Mouse (Mus musculus): ENCODE data around the gene Vamp8. TPM values are rescaled to one million over a fixed set of nuclear protein-coding genes. Genes with fewer than 3 reads are reported as not detected.

The Vamp8 gene
- total RNA-seq, 2 experiments from 2014 or later: 11.5 to 12.5 TPM

DNA sequence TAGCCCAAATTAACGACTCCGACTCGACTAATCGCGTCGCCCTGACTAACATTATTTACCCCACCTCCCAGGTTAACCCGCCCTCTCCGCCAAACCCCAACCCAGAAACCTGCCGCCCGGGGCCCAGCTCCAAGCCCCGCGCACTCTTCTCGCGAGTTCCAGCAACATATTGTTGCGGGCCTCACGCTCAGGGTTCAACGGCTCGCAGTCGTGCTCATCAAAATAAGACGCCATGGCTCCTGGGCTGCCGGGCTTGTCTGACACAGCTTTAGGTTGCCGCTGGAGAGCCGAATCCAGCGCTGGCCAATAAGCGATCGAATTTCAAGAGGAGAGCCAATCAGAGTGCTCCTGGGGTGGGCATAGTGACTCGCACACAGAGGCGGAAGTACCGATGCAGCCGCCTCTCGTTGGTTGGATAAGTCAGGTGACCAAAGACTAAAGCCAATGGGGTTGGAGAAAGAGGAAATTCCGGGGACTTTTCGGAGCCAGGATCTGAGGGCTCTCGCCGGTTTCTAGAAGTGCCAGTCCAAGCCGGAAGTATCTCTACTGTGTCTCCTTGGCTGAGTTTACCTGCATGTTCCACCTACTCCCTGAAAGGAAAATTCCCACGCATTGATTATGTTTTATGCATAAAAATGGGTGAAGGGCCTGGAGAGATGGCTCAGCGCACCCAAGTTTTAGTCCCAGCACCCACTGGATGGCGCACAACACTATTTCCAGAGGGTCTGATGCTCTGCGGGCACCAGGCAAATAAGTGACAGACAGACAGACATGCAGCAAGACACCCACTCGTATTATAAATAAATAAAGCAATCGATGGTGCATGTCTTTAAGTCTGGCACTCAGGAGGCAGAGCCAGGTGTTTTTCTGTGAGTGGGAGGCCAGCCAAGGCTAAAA lies 28.1 kb downstream of the Vamp8 start:
- Histone ChIP-seq H3K4me3 (peak overlapping the region; percentile 82), H3K27ac (peak overlapping the region; percentile 90)
- peak; percentile 67 for TF ChIP-seq CTCF (conservative IDR thresholded peaks at IDR 0.05)
- peak; percentile 94 to 98 for DNase-seq (ENCODE audit: low spot score in 2 of 2)

DNA sequence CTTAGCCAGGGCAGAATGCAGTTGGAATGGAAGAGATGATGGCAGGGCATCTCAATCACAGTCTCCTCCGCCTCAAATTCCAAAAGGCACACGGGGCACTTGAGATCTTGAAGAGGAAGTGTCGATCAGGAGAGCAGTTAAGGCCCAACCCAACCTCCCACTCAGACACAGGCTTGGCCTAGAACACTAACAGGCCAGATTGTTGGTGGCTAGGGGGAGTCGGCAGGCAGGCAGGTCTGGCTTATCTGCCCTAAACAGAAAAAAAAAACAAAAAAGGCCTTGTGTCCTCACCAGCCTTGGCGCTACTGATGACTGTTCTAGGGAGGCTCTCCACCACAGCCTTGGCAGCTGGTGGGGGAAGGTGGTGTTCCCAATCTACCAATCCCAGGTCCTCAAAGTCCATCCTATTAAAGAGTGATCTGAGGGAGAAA lies 29.4 kb downstream of the Vamp8 start:
- Histone ChIP-seq H3K4me3 (peak overlapping the region; percentile 82), H3K27ac (peak overlapping the region; percentile 90)
- no peak for TF ChIP-seq CTCF (conservative IDR thresholded peaks at IDR 0.05)
- no peak for DNase-seq (ENCODE audit: low spot score in 2 of 2)

DNA sequence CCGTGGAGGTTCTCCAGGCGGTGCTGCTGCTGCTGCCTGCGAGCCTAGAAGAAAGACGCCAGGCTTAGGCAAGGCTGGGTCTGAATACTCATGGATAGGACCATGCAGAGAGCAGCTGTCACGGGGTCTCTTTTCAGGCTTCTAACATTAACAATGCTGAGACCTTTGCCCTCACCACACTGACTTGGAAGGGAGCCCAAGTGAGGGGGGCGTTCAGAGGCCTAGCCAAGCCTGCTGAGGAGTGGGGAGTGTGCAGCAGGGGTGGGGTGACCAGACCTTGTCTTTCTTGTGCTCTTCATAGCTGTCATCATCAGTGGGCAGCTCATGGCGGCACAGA lies 29.9 kb downstream of the Vamp8 start:
- Histone ChIP-seq H3K4me3 (no peak overlapping the region), H3K27ac (no peak overlapping the region)
- no peak for TF ChIP-seq CTCF (conservative IDR thresholded peaks at IDR 0.05)
- DNase-seq (ENCODE audit: low spot score in 2 of 2): no peak

DNA sequence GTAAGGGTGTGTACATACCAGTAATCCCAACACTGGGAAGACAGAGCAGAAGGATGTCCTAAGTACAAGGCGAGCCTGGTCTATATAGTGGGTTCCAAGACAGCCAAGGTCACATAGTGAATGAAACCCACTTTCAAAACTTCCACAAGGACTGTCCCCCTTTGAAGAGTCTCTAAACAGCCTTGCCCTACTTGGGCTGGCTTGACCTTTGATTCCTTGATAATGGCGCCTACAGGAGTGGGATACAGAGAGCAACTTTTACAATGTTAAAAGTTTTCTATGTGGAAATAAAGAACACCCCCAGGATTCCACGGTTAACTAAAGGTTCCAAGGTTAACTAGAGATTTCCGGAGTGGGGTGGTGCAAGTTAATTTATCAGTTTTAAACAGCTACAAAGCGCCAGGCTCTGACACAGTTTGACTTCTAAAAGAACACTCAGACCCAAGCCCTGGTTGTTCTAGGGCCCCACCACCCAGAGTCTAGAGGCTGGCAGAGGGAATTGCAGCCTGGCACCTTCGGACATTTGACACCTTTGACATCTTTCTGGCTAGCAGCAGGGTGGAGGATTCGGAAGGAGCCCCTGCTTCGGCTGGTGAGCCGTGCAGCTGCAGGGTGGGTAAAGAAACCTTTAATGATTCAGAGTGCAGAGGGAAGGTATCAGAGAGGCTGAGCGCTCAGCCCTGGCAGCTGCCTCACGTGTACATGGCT lies 30.5 kb downstream of the Vamp8 start:
- Histone ChIP-seq H3K4me3 (no peak overlapping the region), H3K27ac (no peak overlapping the region)
- no peak for DNase-seq (ENCODE audit: low spot score in 2 of 2)
- 0 out of 2 replicates have a peak, but pooled peaks have one; percentile 11 for TF ChIP-seq CTCF (conservative IDR thresholded peaks at IDR 0.05)

DNA sequence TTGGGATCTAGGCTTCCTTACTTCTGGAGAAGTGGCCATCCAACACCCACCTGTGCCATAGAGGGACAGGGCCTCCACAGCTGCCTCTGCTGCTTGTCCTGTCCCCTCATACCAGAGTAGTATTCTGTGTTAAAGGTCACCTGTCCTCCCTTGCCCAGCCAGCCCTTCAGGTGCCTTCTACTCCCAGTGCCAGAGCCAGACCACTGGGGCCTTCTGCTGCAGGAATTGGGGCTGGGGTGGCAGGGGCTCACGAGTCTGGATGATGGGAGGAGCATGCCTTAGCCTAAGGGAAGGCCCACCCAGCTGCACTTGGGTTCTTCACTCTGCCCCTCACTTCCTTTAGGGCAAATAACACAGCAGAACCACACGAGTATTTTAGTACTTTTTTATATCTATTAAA lies 31.2 kb downstream of the Vamp8 start:
- no peak for DNase-seq (ENCODE audit: low spot score in 2 of 2)
- Histone ChIP-seq H3K4me3 (no peak overlapping the region), H3K27ac (no peak overlapping the region)
- no peak for TF ChIP-seq CTCF (conservative IDR thresholded peaks at IDR 0.05)

DNA sequence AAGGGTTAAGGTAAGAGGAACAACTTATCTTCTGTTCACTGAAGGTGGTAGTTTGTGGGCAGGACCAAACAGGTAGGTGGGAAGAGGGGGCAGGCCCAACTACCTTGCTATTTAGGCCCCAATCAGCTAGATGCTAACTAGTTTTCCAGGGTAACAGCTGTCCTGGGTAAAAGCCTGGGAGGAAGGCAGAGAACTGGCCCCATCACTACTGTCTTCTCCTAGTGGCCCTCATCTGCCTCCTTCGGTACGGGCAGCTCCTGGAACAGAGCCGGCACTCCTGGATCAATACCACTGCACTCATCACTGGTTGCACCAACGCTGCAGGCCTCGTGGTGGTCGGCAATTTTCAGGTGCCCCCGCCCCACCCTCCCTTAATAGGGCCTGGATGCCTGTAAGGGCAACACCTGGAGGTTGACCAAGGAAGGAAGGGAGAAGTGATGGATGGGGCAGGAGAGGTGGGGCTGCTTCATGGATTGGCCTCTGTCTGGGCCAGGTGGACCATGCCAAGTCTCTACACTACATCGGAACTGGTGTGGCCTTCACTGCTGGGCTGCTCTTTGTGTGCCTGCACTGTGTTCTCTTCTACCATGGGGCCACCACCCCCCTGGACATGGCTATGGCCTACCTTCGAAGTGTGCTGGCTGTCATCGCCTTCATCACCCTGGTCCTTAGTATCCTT lies 32.3 kb downstream of the Vamp8 start:
- no peak for DNase-seq (ENCODE audit: low spot score in 2 of 2)
- Histone ChIP-seq H3K27ac (no peak overlapping the region), H3K4me3 (no peak overlapping the region)
- TF ChIP-seq CTCF (conservative IDR thresholded peaks at IDR 0.05): no peak

DNA sequence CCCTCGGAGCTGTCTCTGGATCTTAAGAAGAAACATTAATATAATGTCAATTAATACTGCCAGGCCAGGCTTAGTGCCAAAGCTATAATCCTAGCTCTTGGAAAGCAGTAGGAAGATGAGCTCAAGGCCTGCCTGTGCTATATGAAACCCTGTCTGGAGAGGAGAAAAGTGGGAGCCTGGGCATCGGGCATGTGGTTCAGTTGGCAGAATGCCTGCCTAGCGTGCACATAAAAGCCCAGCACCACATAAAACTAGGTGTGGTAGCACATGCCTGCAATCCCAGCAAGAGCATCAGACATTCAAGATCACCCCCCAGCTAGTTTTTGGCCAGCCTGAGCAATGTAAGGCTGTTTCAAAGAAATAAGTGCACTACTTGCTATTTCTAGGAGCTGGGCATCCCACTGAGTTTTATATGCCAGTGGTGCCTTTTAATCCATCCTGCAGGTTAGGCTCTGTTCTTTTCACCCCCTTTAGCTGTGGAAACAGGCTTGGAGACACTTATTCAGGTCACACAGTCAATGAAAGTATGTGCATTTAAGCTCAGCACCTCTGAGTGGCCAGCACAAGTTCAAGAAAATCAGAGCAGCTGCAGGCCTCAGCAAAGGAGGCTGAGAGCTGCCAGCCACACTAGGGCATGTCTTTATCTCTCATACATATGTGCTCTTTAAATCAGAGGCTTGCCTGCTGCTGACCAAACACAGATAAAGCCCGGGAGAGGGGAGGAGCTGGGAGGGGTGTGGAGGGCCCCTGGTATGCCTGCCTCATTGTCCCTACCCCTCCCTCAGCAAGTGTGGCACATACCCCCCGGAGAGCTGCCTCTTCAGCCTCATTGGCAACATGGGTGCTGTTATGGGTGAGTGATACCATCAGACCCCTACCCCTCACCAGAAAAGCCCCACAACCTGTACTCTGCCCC lies 33.1 kb downstream of the Vamp8 start:
- H3K4me3 ChIP-seq: no peak overlapping the region
- no peak for TF ChIP-seq CTCF (conservative IDR thresholded peaks at IDR 0.05)
- no peak overlapping the region; the same call in 1 of the 2 replicates for H3K27ac ChIP-seq
- no peak for DNase-seq (ENCODE audit: low spot score in 2 of 2)

DNA sequence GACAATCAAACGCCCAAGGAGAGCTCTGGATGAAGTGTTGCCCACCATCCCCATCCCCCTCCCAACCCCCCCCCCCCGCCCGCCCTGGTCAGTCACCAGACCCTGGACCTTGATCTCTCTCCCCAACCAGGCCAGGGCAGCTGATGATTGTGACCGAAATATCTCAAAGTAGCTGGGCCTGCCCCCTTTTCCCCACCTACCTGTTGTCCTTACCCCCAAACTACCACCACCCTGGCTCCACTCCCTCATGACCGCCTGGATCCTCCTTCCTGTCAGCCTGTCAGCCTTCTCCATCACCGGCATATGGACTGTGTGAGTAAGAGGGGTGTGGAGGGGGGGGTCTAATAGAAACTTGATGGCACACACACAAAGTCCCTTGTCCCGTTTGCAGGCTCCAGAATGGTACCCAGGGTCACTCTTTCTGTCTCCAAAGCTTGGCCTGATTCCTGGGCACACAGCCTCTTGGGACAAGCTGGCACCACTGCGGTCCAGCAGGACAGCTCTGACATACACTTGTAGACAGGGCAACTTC lies 34.4 kb downstream of the Vamp8 start:
- no peak for DNase-seq (ENCODE audit: low spot score in 2 of 2)
- Histone ChIP-seq H3K27ac (peak overlapping the region; percentile 88), H3K4me3 (peak overlapping the region; percentile 87)
- no peak for TF ChIP-seq CTCF (conservative IDR thresholded peaks at IDR 0.05)

DNA sequence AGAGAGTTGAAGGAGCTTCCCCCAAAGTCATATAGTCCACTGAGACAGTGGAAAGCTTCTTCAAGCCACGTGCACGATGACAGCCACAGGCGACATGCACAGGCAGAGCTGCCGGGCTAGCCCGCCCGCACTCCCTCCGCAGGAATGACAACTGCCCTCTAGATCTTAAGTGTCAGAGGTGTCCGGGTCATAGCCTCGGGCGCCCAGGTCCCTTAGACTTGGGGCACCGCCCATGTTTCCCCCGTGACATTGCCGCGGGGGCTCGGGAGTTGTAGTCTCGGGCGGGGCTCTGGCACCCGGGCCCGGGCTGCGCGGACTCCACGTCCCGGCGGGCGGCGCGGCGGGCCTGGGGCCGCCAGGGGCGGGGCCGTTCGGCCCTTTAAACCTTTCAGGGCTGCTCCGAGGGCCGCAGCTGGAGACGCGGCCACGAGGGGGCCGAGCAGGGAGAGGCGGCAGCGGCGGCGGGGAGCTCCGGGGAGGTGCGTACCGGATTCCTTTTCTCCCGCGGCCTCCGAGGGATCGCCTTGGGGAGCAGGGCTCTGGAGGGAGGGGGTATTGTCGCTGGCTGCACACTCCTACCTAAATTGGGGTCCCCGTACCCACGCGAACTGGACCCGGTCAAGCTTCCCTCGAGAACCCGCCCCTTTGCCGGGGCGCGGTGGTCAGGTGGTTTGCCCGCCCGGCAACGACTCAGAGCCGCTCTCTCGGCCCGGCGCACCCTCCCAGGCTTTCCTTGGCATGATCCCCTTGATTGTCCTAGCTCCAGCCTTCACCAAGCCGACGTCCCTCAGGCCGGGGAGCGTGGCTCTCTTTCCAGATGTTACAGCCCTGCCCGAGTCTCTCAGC lies 35.2 kb downstream of the Vamp8 start, which contains the start of gene Tmem150a:
Tmem150a (plus strand) TSS at position 382 of the 846 bp plus-strand sequence.
- DNase-seq (ENCODE audit: low spot score in 2 of 2): peak; percentile 68
- peak; percentile 69 for TF ChIP-seq CTCF (conservative IDR thresholded peaks at IDR 0.05)
- Histone ChIP-seq H3K27ac (peak within 1 kb of the TSS; percentile 88), H3K4me3 (peak within 1 kb of the TSS; percentile 87)

DNA sequence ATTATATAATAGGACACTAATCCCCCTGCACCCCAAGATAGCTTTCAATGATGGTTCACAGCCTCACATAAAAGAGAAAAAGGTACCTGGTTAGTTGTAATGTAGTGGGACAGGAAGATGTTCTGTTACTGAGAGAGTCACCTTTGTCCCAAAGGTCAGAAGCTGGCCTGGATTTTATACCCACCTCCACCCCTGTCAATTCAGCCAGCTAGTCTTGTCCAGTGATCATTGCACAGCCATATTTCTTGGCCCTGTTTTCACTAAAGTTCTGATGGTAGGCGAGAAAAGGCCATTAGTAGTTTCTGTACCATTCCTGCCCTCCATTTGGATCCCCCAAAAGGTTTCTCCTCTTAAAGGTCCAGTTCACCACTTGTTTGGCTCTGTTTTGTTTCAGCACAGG lies 36.5 kb downstream of the Vamp8 start:
- no peak for DNase-seq (ENCODE audit: low spot score in 2 of 2)
- Histone ChIP-seq H3K27ac (no peak overlapping the region), H3K4me3 (no peak overlapping the region)
- no peak for TF ChIP-seq CTCF (conservative IDR thresholded peaks at IDR 0.05)
